Mouse (Mus musculus) left cerebral cortex, adult 18-20 months (tissue): Measurements from ENCODE around the gene Fkbp1b. TPM values are rescaled to one million over a fixed set of nuclear protein-coding genes. Genes with fewer than 3 reads are reported as not detected.
A peak's percentile ranks its signal among the peaks of the same experiment; 100 is the strongest.
"Not testable (repeated sequence)": the region's sequence is repeated elsewhere in the genome, so short reads cannot be mapped to it uniquely, and the experiment has no call there.

Experiments used
- DNase-seq, 2 experiments: peaks; one replicate each; pipeline ENCODE4 v3.0.0; 2021 to 2022; ENCODE audit warnings: low spot score in 2 of 2, mixed read lengths in 1 of 2
- long read RNA-seq, 2 experiments: library from polyadenylated mRNA; stranded (forward); transcript quantifications; one replicate each; pipeline ENCODE4 v2.0.0; 2021
- total RNA-seq, 2 experiments: library from RNA; stranded (reverse); gene quantifications; 2 replicates each; pipeline ENCODE4 v1.2.3; 2021

The Fkbp1b gene
- 10 to 100 TPM; 44.3 to 48.2 TPM for total RNA-seq
- long read RNA-seq, experiment 1, transcript Fkbp1b-201 (4 exons, 976 nt): major isoform, 30 of 42 reads
- long read RNA-seq, experiment 1, partial matches to known transcripts: 1 of 42 reads
- long read RNA-seq, experiment 1, other reads (novel, unspliced or antisense): 7 of 42 reads
- long read RNA-seq, experiment 2, transcript Fkbp1b-201 (4 exons, 976 nt): major isoform, 22 of 36 reads
- long read RNA-seq, experiment 2, partial matches to known transcripts: 2 of 36 reads
- long read RNA-seq, experiment 2, other reads (novel, unspliced or antisense): 10 of 36 reads

DNA sequence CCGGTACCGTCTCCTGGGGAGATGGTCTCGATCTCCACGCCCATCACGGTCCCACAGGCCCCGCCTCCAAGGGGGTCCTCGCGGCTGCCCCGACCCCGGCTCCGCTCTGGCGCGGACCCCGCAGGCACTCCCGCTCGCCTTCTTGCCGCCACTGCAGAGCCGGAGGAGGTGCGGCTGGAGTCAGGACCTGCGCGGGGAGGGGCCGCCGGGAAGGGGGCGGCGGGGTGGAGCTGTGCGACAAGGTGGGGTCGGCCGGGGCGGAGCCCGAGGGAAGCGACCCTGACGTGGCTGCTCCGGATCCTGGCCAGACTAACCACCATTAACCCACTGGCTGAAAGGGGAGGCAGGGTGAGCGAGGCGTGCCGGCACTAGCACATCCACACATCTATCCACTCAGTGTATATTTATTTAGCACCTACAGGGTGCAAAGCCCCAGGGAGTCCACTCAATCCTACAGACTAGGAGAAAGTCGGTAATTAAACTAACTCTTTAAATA, at the start of gene Fkbp1b:
Gene Fkbp1b, minus strand, starts transcription at position 200 of the 496 bp plus-strand sequence.
- DNase-seq: peak; percentile 29 to 63

DNA sequence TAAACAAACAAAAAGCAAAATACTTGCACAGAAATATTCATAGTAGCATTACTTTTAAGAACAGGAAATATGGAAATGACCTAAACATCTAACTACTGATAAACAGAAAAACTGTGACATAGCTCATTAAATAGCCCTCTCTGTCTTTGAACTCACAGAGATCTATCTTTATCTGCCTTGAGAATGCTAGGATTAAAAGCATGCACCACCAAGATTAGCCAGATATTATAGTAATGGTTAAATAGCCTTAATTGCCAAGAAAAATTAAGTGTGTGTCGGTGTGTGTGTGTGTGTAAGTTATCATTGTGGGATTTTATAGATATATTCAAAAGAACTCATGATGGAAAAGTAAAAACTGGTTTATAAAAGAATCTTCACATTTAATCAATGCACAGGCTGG, 48.5 kb upstream of the Fkbp1b start:
- no peak for DNase-seq

DNA sequence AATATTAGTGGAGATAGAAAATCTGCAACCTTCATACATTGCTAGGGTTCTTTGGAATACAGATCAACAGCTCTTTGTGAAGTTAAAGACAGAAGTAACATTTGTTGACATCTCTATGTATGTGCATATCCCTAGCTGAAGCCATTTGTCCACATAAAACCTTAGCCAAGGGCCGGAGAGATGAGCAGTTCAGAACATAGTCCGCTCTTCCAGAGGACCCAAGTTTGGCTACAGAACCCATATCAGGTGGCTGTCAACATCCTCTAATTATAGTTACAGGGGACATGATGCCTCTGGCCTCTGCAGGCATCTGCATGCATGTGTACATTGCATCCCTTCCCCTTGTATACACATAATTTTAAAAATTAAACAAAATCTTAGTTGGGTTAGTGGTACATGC, 47.9 kb upstream of the Fkbp1b start:
- DNase-seq: no peak

DNA sequence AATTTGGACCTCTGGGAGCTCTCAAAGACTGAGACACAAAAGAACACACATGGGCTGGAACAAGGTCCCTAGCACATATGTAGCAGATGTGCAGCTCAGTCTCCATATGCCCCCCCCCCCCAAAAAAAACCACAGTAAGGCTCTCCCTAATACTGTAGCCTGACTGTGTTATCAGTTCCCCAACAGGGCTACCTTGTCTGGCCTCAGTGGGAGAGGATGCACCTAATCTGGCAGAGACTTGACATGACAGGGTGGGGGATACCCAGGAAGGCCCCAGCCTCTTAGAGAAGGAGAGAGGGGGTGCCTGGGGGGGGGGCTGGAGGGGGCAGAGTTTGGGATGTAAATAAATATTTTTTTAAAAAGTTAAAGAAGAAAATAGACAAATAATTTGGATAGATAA, 47.3 kb upstream of the Fkbp1b start:
- DNase-seq: no peak

DNA sequence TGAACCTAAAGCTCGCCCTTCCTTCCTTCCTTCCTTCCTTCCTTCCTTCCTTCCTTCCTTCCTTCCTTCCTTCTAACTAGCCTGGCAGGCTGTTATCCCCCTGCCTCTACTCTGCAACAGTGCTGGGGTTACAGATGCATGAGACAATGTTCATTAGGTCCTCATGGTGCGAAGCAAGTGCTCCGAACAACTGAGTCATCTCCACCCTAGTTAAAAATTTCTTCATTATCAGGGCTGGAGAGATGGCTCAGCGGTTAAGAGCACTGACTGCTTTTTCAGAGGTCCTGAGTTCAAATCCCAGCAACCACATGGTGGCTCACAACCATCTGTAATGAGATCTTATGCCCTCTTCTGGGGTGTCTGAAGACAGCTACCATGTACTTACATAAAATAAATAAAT, 45.2 kb upstream of the Fkbp1b start:
- not testable (repeated sequence) for DNase-seq

DNA sequence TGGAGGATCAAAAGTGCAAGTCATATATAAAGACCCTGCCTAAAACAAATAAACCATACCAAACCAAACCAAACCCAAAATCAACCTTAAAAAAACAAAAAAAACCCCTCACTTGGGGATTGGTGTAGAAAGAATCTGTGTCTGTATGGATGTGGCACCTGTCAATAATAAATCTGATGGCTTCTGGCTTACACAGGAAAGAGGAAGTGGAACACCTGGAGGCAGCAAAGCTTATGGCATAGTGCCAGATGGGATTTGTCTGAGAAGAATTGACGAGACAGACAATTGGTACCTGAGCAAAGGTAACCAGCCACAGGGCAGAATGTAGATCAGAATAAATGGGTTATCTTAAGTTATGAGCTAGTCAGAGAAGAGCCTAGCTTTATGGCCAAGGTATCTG, 43.7 kb upstream of the Fkbp1b start:
- DNase-seq: no peak

DNA sequence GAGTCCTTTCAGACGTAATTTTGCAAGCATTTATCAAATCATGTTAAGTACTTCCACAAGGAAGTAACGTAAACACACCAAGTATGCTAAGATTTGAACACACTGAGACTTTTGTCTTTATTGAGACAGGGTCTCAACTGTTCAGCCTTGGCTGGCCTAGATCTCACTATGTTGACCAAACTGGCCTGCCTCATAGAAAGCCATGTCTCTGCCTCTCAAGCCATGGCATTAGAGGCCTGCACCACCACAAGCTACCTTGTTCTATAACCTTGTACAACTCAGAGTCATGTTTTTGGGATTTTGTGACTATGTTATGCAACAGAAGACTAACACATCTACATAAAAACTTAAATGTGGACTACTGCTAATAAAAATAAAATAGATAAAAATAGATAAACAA, 40.7 kb upstream of the Fkbp1b start:
- DNase-seq: no peak

DNA sequence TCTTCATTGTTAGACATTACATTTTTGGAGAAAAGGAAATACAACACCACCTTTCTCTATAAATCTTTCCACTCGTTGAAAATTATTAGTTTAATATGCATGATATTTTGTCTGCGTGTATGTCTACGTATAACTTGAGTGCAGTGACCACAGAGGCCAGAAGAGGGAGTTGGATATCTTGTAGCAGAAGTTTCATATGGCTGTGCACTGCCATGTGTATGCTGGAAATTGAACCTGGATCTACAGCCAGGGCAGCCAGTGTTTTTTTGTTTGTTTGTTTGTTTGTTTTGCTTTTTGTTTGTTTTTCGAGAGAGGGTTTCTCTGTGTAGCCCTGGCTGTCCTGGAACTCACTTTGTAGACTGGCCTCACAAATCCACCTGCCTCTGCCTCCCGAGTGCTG, 37.7 kb upstream of the Fkbp1b start:
- DNase-seq: no peak

DNA sequence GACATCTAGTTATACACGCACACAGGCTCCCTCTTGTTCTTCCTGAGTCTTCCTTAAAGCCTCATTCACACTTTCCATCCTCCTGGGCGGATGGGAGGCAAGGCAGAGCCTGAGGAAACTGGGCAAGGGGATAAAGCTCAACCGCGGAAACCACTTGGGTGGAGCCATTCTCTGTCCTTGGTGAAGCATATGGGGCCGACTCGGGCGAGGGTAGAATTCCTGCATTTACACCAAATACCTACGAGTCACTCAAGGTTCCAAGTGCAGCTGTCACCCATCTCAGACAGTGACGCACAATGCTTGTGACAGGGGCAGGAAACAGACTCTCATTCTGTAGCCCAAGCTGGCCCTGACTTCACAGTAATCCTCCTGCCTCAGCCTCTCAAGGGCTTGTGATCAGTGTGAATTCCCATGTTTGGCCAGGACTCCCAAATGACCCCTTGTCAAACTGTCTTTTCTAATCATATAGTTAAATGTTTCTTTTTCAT, 36.9 kb upstream of the Fkbp1b start:
- DNase-seq: no peak

DNA sequence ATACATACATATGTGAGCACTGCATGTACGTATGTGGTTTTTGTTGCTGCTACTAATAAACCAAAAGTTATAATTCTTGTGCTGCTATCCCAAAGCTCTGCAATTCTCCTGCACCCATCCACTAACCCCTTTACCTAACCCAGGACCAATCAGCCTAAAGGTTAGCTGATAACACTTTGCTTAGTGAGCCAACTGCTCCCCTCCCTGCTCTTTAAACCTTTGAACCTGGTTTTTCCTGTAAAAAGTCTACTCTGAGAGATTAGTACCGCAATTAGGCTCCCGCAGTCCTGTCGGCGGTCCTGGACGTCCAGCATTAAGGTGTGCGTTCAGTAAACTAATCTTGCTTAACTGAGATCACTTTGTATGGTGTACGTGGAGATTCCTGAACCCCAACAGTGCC, 34.2 kb upstream of the Fkbp1b start:
- no peak for DNase-seq

DNA sequence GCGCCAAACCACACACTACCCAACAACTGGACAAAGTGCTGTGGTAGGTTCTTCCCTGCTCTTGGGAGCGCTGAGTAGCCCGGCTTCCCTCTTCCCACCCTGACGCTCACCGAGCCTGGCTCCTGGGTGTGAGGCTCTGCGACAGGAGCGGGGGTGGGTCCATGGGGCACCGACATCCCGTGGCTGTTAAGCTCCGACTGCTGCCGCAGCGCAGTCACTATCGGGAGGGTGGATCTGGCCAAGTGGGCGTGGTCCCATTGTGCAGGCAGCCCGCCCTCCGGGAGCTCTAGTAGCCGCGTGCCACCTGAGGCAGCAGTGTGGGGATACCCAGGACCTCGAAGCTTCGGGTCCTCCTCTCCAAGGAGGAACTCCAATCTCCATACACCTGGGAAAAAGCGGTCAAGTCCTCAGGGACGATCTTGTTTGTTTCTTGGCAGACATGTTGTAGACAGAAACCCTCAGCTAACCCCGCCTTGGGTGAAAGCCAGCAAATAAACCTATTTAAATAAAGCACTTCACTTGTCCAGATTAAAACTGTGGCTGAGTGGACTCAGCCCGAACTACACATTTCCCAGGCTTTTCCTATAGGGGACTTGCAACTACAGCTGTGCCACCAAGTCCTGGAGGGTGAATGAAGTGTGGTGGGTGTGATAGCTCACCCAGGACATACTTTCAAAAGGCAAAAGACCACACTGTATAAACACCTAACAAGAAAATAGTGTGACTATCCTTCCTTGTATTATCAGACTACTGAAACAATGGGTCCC, 33.0 kb upstream of the Fkbp1b start, which contains the start of gene Mfsd2b:
Gene Mfsd2b, minus strand, starts transcription at position 199 of the 767 bp plus-strand sequence.
- DNase-seq: peak; percentile 30 to 37

DNA sequence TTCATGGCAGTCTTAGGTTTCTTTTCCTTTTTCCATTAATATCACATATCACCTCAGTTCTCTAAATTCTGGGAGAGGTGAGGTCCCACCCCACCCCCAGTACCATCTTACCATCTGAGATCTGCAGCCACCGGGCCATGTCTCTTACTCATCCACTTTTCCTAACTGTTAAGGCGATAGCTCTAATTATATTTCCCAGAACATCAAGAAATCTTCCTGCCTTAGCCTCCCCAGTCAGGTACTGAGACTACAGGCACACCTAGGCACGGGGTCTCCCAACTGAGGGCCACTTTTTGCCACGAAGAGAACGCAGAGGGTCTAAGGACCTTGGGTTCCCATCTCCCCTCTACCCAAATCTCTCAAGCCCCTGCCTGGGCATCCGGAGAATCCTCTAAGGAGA, 32.1 kb upstream of the Fkbp1b start:
- DNase-seq: no peak

DNA sequence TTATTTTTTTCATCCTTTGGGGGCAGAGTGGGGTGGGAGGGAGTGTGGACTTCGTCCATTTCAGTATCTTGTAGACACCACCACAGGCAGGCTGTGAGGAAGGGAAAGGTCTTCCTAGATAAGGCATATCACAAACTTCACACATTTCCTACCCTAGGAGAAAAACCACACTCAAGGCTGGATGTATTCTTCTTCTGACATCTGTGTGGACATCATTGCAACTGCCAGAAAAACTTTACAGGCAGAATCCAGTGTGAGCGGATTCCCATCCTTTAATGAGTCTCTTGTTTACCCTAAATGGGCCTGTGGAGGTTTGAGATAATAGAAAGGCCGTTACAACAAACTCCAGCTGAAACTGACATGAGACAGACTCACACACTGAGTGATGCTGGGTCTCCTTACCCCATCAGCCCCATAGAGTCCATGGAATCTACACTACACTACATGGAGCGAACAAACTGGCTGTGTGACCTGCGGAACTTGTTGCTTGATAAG, 31.6 kb upstream of the Fkbp1b start:
- DNase-seq: no peak

DNA sequence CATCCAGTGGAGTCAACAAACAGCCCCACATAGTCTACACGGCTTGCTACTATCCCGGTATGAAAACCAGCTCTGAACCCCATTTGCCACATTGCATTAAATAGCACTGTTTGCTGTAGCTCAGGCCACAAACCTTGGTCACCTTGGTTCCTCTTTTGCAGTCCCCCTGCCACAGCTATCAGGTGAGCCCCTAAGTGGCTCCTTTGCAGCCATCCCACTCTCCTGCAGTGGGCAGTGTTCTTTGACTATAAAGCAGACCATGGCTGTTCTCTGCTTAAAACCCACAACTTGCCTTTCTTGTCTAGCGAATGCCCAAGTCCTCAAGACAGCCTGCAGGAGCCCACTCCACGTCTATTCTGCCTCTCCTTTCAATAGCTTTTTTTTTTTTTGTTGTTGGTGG, 30.9 kb upstream of the Fkbp1b start:
- no peak for DNase-seq

DNA sequence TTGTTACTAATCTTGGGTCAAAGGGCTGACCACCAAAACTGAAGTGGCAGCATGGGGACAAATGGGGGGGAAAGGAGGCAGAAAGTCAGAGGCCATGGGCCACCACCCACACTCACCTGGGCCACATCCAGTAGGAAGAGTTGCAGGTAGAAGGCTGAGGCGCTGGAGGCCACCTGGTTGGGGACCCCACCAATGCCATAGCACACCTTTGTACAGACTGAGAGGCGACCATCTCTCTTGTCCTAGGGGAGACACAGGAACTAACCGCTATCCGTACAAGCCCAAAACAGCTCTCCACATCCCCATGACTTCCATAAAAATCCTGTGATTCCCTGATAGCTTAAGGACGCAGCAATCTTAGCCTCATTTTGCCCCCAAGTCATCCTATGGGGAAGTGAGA, 29.9 kb upstream of the Fkbp1b start:
- DNase-seq: no peak

DNA sequence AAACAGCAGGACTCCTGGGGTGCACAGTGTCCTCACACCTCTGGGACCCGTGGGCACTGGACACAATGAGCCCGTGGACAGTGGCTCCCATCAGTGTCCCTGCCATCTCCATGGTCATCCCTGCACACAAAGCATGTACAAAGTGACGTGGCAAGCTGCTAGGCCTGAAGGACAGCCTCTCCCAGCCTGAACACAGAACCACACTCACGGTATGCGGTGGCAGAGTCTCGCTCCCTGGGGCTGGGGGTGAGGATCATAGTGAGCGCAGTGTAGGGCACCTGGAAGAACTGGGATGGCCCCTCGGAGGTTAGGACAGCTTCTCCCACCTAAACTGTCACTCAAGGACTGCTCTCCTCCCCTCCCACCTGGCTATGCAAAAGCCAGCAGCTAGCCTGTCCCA, 27.5 kb upstream of the Fkbp1b start:
- DNase-seq: no peak

DNA sequence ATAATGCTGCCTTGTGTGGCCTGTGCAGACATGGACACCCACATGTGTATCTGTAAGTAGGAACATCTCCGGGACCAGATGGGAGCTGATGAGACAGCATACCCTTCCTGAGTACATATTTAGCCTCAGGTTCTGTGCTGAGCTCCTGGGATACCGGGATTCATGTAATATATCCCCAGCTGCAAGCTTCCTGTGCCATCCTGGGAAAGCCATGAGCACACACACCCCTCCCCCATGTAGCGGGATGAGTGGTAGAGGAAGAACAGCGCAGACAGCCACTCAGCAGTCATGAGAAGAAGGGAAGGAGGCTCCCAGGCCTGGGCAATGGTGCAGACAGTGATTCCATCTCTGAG, 22.9 kb upstream of the Fkbp1b start:
- peak; percentile 42 to 48 for DNase-seq

DNA sequence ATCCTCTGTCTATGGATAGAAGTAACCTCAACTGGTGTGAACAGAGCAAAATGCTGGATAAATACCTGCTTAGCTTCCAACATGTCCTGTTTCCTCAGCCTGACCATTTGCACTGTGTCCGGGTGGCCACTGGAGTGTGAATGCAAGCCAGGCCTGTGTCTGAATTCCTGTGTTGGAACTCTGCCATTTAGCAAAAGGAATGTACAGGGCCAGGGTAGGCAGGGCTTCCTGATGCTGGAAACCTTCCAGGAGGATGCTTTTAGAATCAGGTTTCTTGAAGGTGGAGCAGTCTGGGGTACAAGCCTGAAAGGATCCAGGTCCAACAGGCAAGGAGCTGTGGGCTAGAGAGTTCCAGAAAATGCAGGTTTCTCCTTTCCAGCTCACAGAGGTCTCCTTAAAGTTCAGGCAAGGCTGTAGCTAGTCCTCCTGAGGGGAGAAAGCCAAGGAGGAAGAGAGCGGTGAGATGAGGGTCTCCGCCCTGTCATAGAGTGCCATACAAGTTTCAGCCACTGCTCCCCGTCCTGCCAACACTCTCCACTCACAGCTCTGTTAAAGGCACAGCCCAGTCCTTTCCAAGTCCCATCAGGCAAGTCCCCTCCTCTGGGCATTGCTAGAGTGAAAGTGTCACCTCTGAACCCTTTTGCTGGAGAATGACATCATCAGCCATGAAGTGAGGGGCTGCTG, 22.4 kb upstream of the Fkbp1b start:
- DNase-seq: no peak

DNA sequence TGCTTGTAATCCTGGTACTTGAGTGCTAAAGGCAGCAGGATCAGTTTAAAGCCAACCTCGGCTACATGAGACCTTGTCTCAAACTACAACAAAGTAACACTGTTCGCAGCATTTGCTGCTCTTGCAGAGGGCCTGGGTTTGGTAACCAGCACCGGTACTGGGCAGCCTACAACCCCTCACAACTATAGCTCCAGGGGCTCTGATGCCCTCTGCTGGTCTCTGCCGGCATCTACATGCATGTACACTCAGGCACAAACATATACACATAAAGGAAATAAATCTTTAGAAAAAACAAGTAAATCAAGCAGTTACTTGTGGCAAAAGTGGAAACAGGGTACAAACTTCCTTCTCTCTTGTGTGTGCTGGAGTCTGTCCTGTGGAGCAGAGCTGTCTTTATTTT, 21.3 kb upstream of the Fkbp1b start:
- DNase-seq: no peak

DNA sequence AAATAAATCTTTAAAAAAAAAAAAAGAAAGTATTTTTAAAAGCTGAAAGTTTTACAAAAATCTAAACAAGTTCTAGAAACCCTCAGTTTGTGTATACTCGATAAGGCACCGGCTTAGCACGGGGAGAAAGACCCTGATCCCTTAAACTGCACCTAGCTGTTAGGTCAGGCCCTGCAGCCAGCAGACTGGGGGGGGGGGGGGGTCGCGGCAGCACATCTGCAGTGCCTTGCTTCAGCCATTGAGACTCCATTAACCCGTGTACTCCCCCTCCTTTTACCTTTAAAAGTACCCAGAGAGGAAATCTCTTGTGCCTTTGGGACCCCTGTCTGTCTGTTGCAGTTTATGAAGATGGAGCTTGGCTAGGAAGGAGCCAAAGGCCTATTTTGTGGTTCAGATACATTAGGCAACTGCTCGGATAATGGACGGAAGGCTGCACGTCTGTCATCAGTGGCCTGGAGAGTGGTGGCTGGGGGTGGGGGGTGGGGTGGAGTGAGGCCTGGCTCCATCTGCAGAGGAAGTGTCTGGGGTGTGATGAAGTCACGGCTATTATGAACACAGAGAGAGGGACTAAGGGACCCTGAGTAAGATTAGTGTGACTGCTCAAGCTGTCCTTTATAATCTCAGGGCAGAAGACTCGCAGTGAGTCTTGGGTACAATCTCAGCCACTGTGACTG, 18.0 kb upstream of the Fkbp1b start:
- no peak for DNase-seq

DNA sequence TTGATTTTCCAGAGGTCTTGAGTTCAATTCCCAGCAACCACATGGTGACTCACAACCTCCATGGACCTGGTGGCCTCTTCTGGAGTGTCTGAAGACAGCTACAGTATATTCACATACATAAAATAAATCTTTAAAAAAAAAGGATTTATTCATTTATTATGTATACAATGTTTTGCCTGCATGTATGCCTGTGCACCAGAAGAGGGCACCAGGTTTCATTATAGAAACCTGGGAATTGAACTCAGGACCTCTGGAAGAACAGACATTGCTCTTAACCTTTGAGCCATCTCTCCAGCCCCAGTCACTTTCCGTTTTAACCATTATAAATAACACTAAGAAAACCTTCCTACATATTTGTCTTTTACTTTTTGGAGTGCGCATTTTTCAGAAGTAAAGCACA, 15.4 kb upstream of the Fkbp1b start:
- no peak for DNase-seq
